Mouse (Mus musculus): ENCODE data around the gene Ndufs8.

DNA sequence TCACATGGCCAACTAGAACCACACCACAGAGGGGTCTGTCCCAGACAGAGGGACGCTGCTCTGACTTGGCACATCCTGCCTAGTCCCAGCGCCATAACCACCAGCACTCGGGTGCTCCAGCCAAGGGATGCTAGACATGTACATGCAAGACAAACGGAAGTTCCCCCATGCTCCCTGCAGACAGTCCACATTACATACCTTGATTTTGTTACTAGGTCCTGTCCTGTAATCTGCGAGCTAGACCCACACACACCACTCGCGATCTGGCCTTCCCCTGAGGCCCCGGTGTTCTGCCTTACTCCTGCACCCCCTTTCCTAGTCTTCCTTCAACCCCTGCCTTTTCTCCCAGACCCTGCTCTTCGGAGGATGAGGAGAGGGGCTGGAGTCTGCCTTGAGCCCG lies 6.2 kb downstream of the Ndufs8 start:
- TF ChIP-seq CTCF (IDR thresholded peaks at IDR 0.05; ENCODE audit: control insufficient read depth, insufficient read depth, low read length) (no peak), POLR2A (IDR thresholded peaks at IDR 0.05; ENCODE audit: borderline replicate concordance, control insufficient read depth, low read depth, low read length) (no peak)
